Mouse (Mus musculus): ENCODE measurements around the gene Phf14. TPM values are rescaled to one million over a fixed set of nuclear protein-coding genes. Genes with fewer than 3 reads are reported as not detected.
"Not testable (repeated sequence)": the region's sequence is repeated elsewhere in the genome, so short reads cannot be mapped to it uniquely, and the experiment has no call there.

Phf14 gene
- total RNA-seq (2014; rRNA removed; ENCODE audit: low replicate concordance) (34.4 and 49.8 TPM in 2 replicates), polyA plus RNA-seq (2015; fragmentation: Nextera tagmentation; extraction: Ambion mirVana) (42.2 and 46.7 TPM in 2 replicates)

- H3K4me3 ChIP-seq (ENCODE audit: low read depth, low read length), result peak within 1 kb of the TSS; percentile 63
- TF ChIP-seq CTCF (IDR thresholded peaks at IDR 0.05; ENCODE audit: low read depth) (no peak), EP300 (IDR thresholded peaks at IDR 0.05; ENCODE audit: low read depth) (peak; percentile 99)
- H3K4me1 ChIP-seq (ENCODE audit: control insufficient read depth, insufficient read depth), result peaks cover 14% of the 10 kb centered on the region
- peaks cover 20% of the 10 kb centered on the region for H3K36me3 ChIP-seq (replicated peaks; ENCODE audit: control insufficient read depth, insufficient read depth, low read length)
- H3K4me2 ChIP-seq (ENCODE audit: low read depth, low read length), result peak within 1 kb of the TSS; percentile 62
- ATAC-seq (ENCODE audit: insufficient read depth, low read depth), result peak; percentile 97
- peak; percentile 95 for DNase-seq (ENCODE audit: low spot score)
- no peaks in the 10 kb centered on the region for H3K9me3 ChIP-seq (replicated peaks; ENCODE audit: control insufficient read depth, low read length)
- peak within 1 kb of the TSS; percentile 83 for H3K9ac ChIP-seq (replicated peaks; ENCODE audit: low read depth, low read length)
- WGBS, result under 1% methylated on average over 59 of the region's 59 CpGs
- peak within 1 kb of the TSS; percentile 85 for H3K27ac ChIP-seq (ENCODE audit: low read depth)
- no peaks in the 10 kb centered on the region for H3K27me3 ChIP-seq (ENCODE audit: control insufficient read depth, insufficient read depth, low read length)
These were observed at the start of gene Phf14, which contains the start of gene Ndufa4 for GRCm38 (mm10) chr6:11907269-11908032. Phf14 (plus strand) TSS chr6:11907809. Ndufa4 (minus strand) TSS chr6:11907497.

GRCm38 (mm10) chr6:11875364-11875763, 32.2 kb upstream of the Phf14 start:
- H3K4me3 ChIP-seq (ENCODE audit: low read depth, low read length); H3K36me3 ChIP-seq (replicated peaks; ENCODE audit: control insufficient read depth, insufficient read depth, low read length); H3K27me3 ChIP-seq (ENCODE audit: control insufficient read depth, insufficient read depth, low read length); H3K9ac ChIP-seq (replicated peaks; ENCODE audit: low read depth, low read length); ATAC-seq (ENCODE audit: insufficient read depth, low read depth); H3K4me2 ChIP-seq (ENCODE audit: low read depth, low read length); DNase-seq (ENCODE audit: low spot score); H3K27ac ChIP-seq (ENCODE audit: low read depth); H3K4me1 ChIP-seq (ENCODE audit: control insufficient read depth, insufficient read depth); H3K9me3 ChIP-seq (replicated peaks; ENCODE audit: control insufficient read depth, low read length): not testable (repeated sequence)
- WGBS, result no CpG with 5 or more reads among the region's 2 CpGs

DNA sequence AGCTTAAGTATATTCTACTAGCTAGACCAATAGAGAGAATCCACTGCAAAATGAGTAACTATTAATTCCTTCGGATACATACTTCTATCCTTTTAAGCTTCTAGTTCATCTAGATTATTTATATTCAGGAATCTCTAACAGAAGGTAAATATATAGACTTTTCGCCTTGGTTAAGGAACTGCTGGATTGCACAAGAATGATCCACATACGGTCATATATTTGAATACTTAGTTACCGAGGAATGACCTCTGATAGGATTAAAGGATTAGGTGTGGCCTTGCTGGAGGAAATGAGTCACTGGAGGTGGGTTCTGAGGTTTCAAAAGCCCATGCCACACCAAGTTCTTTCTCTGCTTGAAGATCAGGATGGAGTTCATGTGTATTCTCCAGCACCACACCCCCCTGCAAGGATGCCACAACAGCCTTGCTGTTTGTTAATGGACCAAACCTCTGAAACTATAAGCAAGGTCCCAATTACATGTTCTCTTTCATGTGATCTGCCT, 6.7 kb upstream of the Phf14 start:
- no peak for TF ChIP-seq EP300 (IDR thresholded peaks at IDR 0.05; ENCODE audit: low read depth)
- TF ChIP-seq CTCF (IDR thresholded peaks at IDR 0.05; ENCODE audit: low read depth), result no peak
- H3K27me3 ChIP-seq (ENCODE audit: control insufficient read depth, insufficient read depth, low read length), result no peaks in the 10 kb centered on the region
- H3K9ac ChIP-seq (replicated peaks; ENCODE audit: low read depth, low read length), result no peak overlapping the region
- WGBS, result 86% methylated on average over 4 of the region's 4 CpGs
- H3K36me3 ChIP-seq (replicated peaks; ENCODE audit: control insufficient read depth, insufficient read depth, low read length), result peaks cover 45% of the 10 kb centered on the region
- no peak overlapping the region for H3K4me2 ChIP-seq (ENCODE audit: low read depth, low read length)
- H3K4me1 ChIP-seq (ENCODE audit: control insufficient read depth, insufficient read depth), result peaks cover 9% of the 10 kb centered on the region; the same call in 1 of the 2 replicates
- no peak overlapping the region for H3K27ac ChIP-seq (ENCODE audit: low read depth)
- H3K9me3 ChIP-seq (replicated peaks; ENCODE audit: control insufficient read depth, low read length), result no peaks in the 10 kb centered on the region
- H3K4me3 ChIP-seq (ENCODE audit: low read depth, low read length), result no peak overlapping the region
- DNase-seq (ENCODE audit: low spot score) (no peak), ATAC-seq (ENCODE audit: insufficient read depth, low read depth) (no peak)

GRCm38 (mm10) chr6:11906890-11907268, 730 bp upstream of the Phf14 start:
- H3K4me1 ChIP-seq (ENCODE audit: control insufficient read depth, insufficient read depth), result peaks cover 14% of the 10 kb centered on the region
- ATAC-seq (ENCODE audit: insufficient read depth, low read depth) (peak; percentile 30), DNase-seq (ENCODE audit: low spot score) (peak; percentile 23)
- WGBS, result 2% methylated on average over 5 of the region's 5 CpGs
- H3K27me3 ChIP-seq (ENCODE audit: control insufficient read depth, insufficient read depth, low read length), result no peaks in the 10 kb centered on the region
- TF ChIP-seq EP300 (IDR thresholded peaks at IDR 0.05; ENCODE audit: low read depth) (no peak), CTCF (IDR thresholded peaks at IDR 0.05; ENCODE audit: low read depth) (no peak)
- H3K4me3 ChIP-seq (ENCODE audit: low read depth, low read length), result peak overlapping the region; percentile 63
- H3K4me2 ChIP-seq (ENCODE audit: low read depth, low read length), result peak overlapping the region; percentile 62
- H3K27ac ChIP-seq (ENCODE audit: low read depth), result peak overlapping the region; percentile 85
- peak overlapping the region; percentile 83 for H3K9ac ChIP-seq (replicated peaks; ENCODE audit: low read depth, low read length)
- H3K36me3 ChIP-seq (replicated peaks; ENCODE audit: control insufficient read depth, insufficient read depth, low read length), result peaks cover 21% of the 10 kb centered on the region
- no peaks in the 10 kb centered on the region for H3K9me3 ChIP-seq (replicated peaks; ENCODE audit: control insufficient read depth, low read length)

GRCm38 (mm10) chr6:11908170-11908569, 561 bp downstream of the Phf14 start:
- Histone ChIP-seq H3K4me2 (ENCODE audit: low read depth, low read length) (peak overlapping the region; percentile 62), H3K4me1 (ENCODE audit: control insufficient read depth, insufficient read depth) (peaks cover 11% of the 10 kb centered on the region), H3K4me3 (ENCODE audit: low read depth, low read length) (peak overlapping the region; percentile 63), H3K9ac (replicated peaks; ENCODE audit: low read depth, low read length) (peak overlapping the region; percentile 83), H3K27me3 (ENCODE audit: control insufficient read depth, insufficient read depth, low read length) (no peaks in the 10 kb centered on the region), H3K27ac (ENCODE audit: low read depth) (peak overlapping the region; percentile 85), H3K9me3 (replicated peaks; ENCODE audit: control insufficient read depth, low read length) (no peaks in the 10 kb centered on the region), H3K36me3 (replicated peaks; ENCODE audit: control insufficient read depth, insufficient read depth, low read length) (peaks cover 13% of the 10 kb centered on the region)
- ATAC-seq (ENCODE audit: insufficient read depth, low read depth), result no peak
- DNase-seq (ENCODE audit: low spot score), result no peak
- 31% methylated on average over 7 of the region's 7 CpGs for WGBS
- no peak for TF ChIP-seq EP300 (IDR thresholded peaks at IDR 0.05; ENCODE audit: low read depth)
- TF ChIP-seq CTCF (IDR thresholded peaks at IDR 0.05; ENCODE audit: low read depth), result no peak

Data from heart, postnatal 0 days (tissue).